Mouse (Mus musculus) kidney, adult 2 months (tissue): ENCODE data around the gene Bst1.

Experiments used
- CTCF ChIP-seq: fragments of 200-500 bp; conservative IDR thresholded peaks from 2 replicates; pipeline ENCODE4 v1.5.1; 2011; ENCODE audit warnings: low read depth, mild to moderate bottlenecking, control low read depth, low read length, moderate library complexity, mixed read lengths; ENCODE audit not compliant: insufficient read depth, insufficient read length
- POLR2A ChIP-seq: fragments of 200-500 bp; IDR thresholded peaks from one replicate; pipeline ENCODE4 v1.6.1; 2011; ENCODE audit warnings: low read depth, low read length, control low read depth

- TF ChIP-seq CTCF (no peak), POLR2A (no peak)
These were observed 40.1 kb upstream of the Bst1 start for GRCm38 (mm10) chr5:43778583-43778982.
